Mouse (Mus musculus) heart, embryonic 10.5 days (tissue): ENCODE measurements around the gene 7420426K07Rik. TPM values are rescaled to one million over a fixed set of nuclear protein-coding genes. Genes with fewer than 3 reads are reported as not detected.

ENCODE experiments used
- DNase-seq: peaks from one replicate; pipeline ENCODE4 v3.0.0-alpha.2; 2017; ENCODE audit warnings: low spot score
- H3K27ac ChIP-seq: fragments of 300-500 bp; sonication (generic); 2 replicates; pipeline ENCODE4 v1.5.1; 2016; ENCODE audit warnings: mild to moderate bottlenecking
- H3K27me3 ChIP-seq: fragments of 300-500 bp; sonication (generic); 2 replicates; pipeline ENCODE4 v1.6.1; 2016; ENCODE audit warnings: mild to moderate bottlenecking; ENCODE audit not compliant: poor library complexity, insufficient read depth, severe bottlenecking
- H3K36me3 ChIP-seq: fragments of 300-500 bp; sonication (generic); 2 replicates; pipeline ENCODE4 v1.6.1; 2016; ENCODE audit warnings: mild to moderate bottlenecking, moderate library complexity
- H3K4me1 ChIP-seq: fragments of 300-500 bp; sonication (generic); 2 replicates; pipeline ENCODE4 v1.6.1; 2016; ENCODE audit warnings: mild to moderate bottlenecking
- H3K4me3 ChIP-seq: fragments of 300-500 bp; sonication (generic); 2 replicates; pipeline ENCODE4 v1.5.1; 2016; ENCODE audit warnings: mild to moderate bottlenecking, moderate library complexity
- H3K9me3 ChIP-seq: fragments of 300-500 bp; sonication (generic); 2 replicates; pipeline ENCODE4 v1.6.1; 2016; ENCODE audit warnings: mild to moderate bottlenecking, moderate library complexity
- WGBS: fragments of 180-500 bp; shearing (Covaris S2); methylation state at CpG from one replicate; pipeline ENCODE4 v1.1.7; 2016; 5-methylcytosine and 5-hydroxymethylcytosine counted together
- polyA plus RNA-seq: library from polyadenylated mRNA; unstranded; fragments of >200 nt; fragmentation: Nextera tagmentation; extraction: Ambion mirVana; gene quantifications from 2 replicates; pipeline ENCODE4 v1.2.1, GENCODE M21; 2016

7420426K07Rik gene
- polyA plus RNA-seq, 1 experiment from 2014 or later, result not detected

GRCm38 (mm10) chr9:98952171-98953050 lies 49.5 kb downstream of the 7420426K07Rik start:
- Histone ChIP-seq H3K27me3 (peaks cover 76% of the 10 kb centered on the region), H3K4me3 (peak overlapping the region; percentile 49), H3K4me1 (peaks cover 35% of the 10 kb centered on the region), H3K27ac (no peak overlapping the region), H3K36me3 (no peaks in the 10 kb centered on the region), H3K9me3 (no peaks in the 10 kb centered on the region)
- under 1% methylated on average over 40 of the region's 40 CpGs for WGBS
- no peak for DNase-seq

DNA sequence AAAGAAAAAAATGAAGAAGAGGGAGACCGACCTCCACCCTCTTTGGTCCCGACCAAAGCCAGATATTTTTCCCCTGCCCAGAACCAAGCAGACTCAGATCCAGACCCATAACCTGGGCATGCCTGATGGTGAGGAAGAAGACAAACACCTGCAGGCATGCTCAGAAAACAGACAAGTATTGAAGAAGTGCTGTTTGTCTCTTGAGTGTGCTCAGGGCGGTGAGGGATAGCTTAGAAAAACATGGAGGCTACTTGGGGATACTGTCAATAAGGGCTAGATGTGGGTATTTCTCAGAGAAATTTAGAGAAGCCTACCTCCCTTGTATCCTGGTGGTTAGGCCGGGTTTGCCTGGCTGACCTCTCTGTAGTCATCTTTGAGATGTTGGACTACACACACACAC lies 50.4 kb downstream of the 7420426K07Rik start:
- no peak overlapping the region for H3K4me3 ChIP-seq
- H3K4me1 ChIP-seq, result peaks cover 35% of the 10 kb centered on the region
- WGBS, result 5% methylated on average over 4 of the region's 4 CpGs
- no peaks in the 10 kb centered on the region for H3K36me3 ChIP-seq
- H3K27ac ChIP-seq, result no peak overlapping the region
- DNase-seq, result no peak
- H3K9me3 ChIP-seq, result no peaks in the 10 kb centered on the region
- H3K27me3 ChIP-seq, result peaks cover 79% of the 10 kb centered on the region

GRCm38 (mm10) chr9:98953830-98954229 lies 50.9 kb downstream of the 7420426K07Rik start:
- no peak overlapping the region for H3K4me3 ChIP-seq
- peaks cover 35% of the 10 kb centered on the region for H3K4me1 ChIP-seq
- DNase-seq, result no peak
- H3K27ac ChIP-seq, result no peak overlapping the region
- H3K27me3 ChIP-seq, result peaks cover 84% of the 10 kb centered on the region
- no peaks in the 10 kb centered on the region for H3K36me3 ChIP-seq
- no peaks in the 10 kb centered on the region for H3K9me3 ChIP-seq
- WGBS, result 3% methylated on average over 9 of the region's 9 CpGs

Other genes starting within 250 kb of the 7420426K07Rik start
- not detected in 2 replicates for gene Prr23a1, start 60.6 kb upstream of the 7420426K07Rik start, polyA plus RNA-seq
- gene Prr23a2, start 46.6 kb upstream of the 7420426K07Rik start, polyA plus RNA-seq, result not detected in 2 replicates
- gene Prr23a3, start 38.4 kb upstream of the 7420426K07Rik start, polyA plus RNA-seq, result 0.34 TPM in 1 of 2 replicates, not detected in the other
- gene Foxl2, start 52.2 kb downstream of the 7420426K07Rik start, polyA plus RNA-seq, result 0.10 TPM in 1 of 2 replicates, not detected in the other
- 39.0 and 47.5 TPM in 2 replicates for gene Faim, start 83.3 kb downstream of the 7420426K07Rik start, polyA plus RNA-seq
- gene Gm1123, start 132.6 kb downstream of the 7420426K07Rik start, polyA plus RNA-seq, result 0.09 TPM in 1 of 2 replicates, not detected in the other
- gene Pik3cb, start 237.5 kb downstream of the 7420426K07Rik start, polyA plus RNA-seq, result 2.0 and 2.4 TPM in 2 replicates